Mouse (Mus musculus) heart, postnatal 0 days (tissue): ENCODE results near the gene Sdhb.

Source experiments
- CTCF ChIP-seq: IDR thresholded peaks from 2 replicates; pipeline ENCODE4 v1.5.1; 2016; ENCODE audit warnings: antibody characterized with exemption, control low read depth, low read depth
- EP300 ChIP-seq: IDR thresholded peaks from 2 replicates; pipeline ENCODE4 v1.6.1; 2016; ENCODE audit warnings: antibody characterized with exemption, low read depth

DNA sequence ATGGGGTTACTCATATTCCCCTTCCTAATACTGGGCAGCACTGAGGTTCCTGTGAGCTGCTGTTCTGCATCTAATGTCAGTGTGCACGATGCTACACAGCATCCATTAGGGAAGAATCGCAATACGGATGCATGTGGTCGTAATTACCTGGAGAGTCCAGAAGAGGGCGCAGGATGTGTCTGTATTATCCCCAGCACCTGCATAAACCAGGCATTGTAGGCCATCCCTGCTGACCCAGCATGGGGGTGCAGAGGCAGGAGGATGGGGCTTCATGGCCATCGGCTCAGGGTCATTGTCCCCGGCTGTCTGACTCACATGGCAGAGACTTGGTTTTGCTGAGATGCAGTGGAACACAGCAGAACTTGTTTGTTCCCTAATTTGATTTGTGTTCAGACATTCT, 3.6 kb downstream of the Sdhb start:
- TF ChIP-seq CTCF, result peak; percentile 86
- no peak for TF ChIP-seq EP300
